Mouse (Mus musculus): ENCODE results near the gene Mcf2l. TPM values are rescaled to one million over a fixed set of nuclear protein-coding genes. Genes with fewer than 3 reads are reported as not detected.

The Mcf2l gene
- total and polyA plus RNA-seq, 3 experiments: 0.49 TPM; not detected in 2

- TF ChIP-seq CTCF (IDR thresholded peaks at IDR 0.05; ENCODE audit: low read depth, low read length): no peak
- no peak for TF ChIP-seq TAL1 (conservative IDR thresholded peaks at IDR 0.05; ENCODE audit: low read depth, low read length)
- no peak for TF ChIP-seq GATA1 (IDR thresholded peaks at IDR 0.05; ENCODE audit: borderline replicate concordance, low read length)
- TF ChIP-seq POLR2AphosphoS5 (IDR thresholded peaks at IDR 0.05; ENCODE audit: insufficient replicate concordance, low read depth, low read length): no peak
- TF ChIP-seq GATA2 (IDR thresholded peaks at IDR 0.05; ENCODE audit: borderline replicate concordance, low read depth, low read length): no peak
- Histone ChIP-seq H3K9me3 (replicated peaks) (no peaks in the 10 kb centered on the region), H3K4me3 (ENCODE audit: low read depth, low read length) (no peak overlapping the region), H3K27me3 (ENCODE audit: insufficient read depth, low read length) (peaks cover 4% of the 10 kb centered on the region; the same call in 1 of the 2 replicates), H3K4me1 (ENCODE audit: insufficient read depth, low read depth, low read length) (no peaks in the 10 kb centered on the region), H3K36me3 (replicated peaks) (no peaks in the 10 kb centered on the region)
- DNase-seq (ENCODE audit: low spot score) (no peak), ATAC-seq (ENCODE audit: extremely low read depth, insufficient number of reproducible peaks, low FRiP score, poor library complexity, severe bottlenecking) (no peak)
Measured at GRCm38 (mm10) chr8:12912011-12912410, 38.4 kb downstream of the Mcf2l start.

DNA sequence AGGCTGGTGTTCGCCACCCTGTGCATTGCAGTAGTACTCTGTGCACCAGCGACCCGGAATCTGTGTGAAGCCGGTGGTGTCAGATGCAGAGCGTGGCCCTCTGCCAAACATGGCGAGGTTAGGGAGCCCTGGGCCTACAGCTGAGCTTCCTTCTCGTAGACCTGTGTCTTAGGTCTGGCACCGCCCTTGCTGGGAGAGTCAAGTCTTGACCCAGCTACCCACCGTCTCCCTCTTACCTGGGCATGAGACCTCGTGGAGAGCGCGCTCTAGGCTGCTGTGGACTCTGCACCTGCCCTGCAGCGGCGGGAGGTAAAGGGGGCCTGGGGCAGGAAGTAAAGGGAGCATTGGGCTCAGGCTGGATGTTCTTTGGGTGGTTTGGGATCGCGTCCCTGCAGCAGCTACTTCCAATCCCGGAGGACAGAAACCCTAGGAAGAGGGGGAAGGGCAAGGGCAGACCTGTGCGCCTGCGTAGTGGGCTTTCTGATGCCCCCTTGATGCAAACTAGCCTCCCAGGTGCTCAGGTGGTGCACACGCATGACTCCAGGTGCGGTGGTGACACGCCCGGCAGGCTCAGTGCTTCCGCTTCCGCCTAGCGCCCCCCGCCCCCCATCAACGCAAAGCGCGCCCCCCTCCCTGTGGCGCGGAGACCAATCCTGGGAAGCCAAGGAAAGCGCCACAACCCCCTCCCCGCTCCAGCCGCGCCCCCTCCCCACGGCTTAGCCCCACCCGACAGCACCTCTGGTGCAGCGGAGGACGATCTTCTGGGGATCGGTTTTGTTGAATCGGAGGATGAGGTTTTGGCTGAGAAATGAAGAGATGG, 41.8 kb downstream of the Mcf2l start:
- Histone ChIP-seq H3K9me3 (replicated peaks) (no peaks in the 10 kb centered on the region), H3K36me3 (replicated peaks) (no peaks in the 10 kb centered on the region), H3K4me1 (ENCODE audit: insufficient read depth, low read depth, low read length) (no peaks in the 10 kb centered on the region), H3K27me3 (ENCODE audit: insufficient read depth, low read length) (no peaks in the 10 kb centered on the region; the same call in 1 of the 2 replicates), H3K4me3 (ENCODE audit: low read depth, low read length) (no peak overlapping the region)
- TF ChIP-seq CTCF (IDR thresholded peaks at IDR 0.05; ENCODE audit: low read depth, low read length): no peak
- DNase-seq (ENCODE audit: low spot score) (no peak), ATAC-seq (ENCODE audit: extremely low read depth, insufficient number of reproducible peaks, low FRiP score, poor library complexity, severe bottlenecking) (no peak)

GRCm38 (mm10) chr8:12916156-12916900, 42.7 kb downstream of the Mcf2l start:
- TF ChIP-seq CTCF (IDR thresholded peaks at IDR 0.05; ENCODE audit: low read depth, low read length) (no peak), GATA1 (IDR thresholded peaks at IDR 0.05; ENCODE audit: borderline replicate concordance, low read length) (no peak), GATA2 (IDR thresholded peaks at IDR 0.05; ENCODE audit: borderline replicate concordance, low read depth, low read length) (no peak), POLR2AphosphoS5 (IDR thresholded peaks at IDR 0.05; ENCODE audit: insufficient replicate concordance, low read depth, low read length) (no peak), TAL1 (conservative IDR thresholded peaks at IDR 0.05; ENCODE audit: low read depth, low read length) (no peak)
- DNase-seq (ENCODE audit: low spot score) (no peak), ATAC-seq (ENCODE audit: extremely low read depth, insufficient number of reproducible peaks, low FRiP score, poor library complexity, severe bottlenecking) (no peak)
- H3K4me3 ChIP-seq (ENCODE audit: low read depth, low read length): no peak overlapping the region
- no peaks in the 10 kb centered on the region for H3K36me3 ChIP-seq (replicated peaks)
- H3K4me1 ChIP-seq (ENCODE audit: insufficient read depth, low read depth, low read length): no peaks in the 10 kb centered on the region
- H3K27me3 ChIP-seq (ENCODE audit: insufficient read depth, low read length): no peaks in the 10 kb centered on the region; the same call in 1 of the 2 replicates
- H3K9me3 ChIP-seq (replicated peaks): no peaks in the 10 kb centered on the region

DNA sequence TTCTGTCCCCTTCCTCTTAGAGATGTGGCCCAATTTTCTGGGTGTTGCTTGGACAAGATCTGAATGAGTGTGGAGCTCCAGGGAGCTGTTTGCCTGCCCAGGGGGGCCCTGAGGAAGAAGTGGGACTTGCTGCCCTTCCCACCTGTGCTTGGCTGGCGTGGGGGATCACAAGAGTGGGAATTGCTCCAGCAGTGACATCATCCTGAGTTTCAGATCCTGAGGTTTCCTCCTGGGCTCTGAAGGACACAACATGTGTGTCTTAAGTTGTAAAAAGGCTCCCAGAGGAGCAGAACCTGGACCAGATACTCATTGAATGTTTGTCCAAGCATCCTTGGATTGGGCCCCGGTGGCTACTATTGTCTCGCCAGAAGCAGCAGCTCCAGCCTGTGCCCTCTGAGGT, 43.4 kb downstream of the Mcf2l start:
- DNase-seq (ENCODE audit: low spot score) (no peak), ATAC-seq (ENCODE audit: extremely low read depth, insufficient number of reproducible peaks, low FRiP score, poor library complexity, severe bottlenecking) (no peak)
- Histone ChIP-seq H3K27me3 (ENCODE audit: insufficient read depth, low read length) (no peaks in the 10 kb centered on the region; the same call in 1 of the 2 replicates), H3K9me3 (replicated peaks) (no peaks in the 10 kb centered on the region), H3K4me1 (ENCODE audit: insufficient read depth, low read depth, low read length) (no peaks in the 10 kb centered on the region), H3K4me3 (ENCODE audit: low read depth, low read length) (no peak overlapping the region), H3K36me3 (replicated peaks) (no peaks in the 10 kb centered on the region)
- TF ChIP-seq TAL1 (conservative IDR thresholded peaks at IDR 0.05; ENCODE audit: low read depth, low read length) (no peak), GATA2 (IDR thresholded peaks at IDR 0.05; ENCODE audit: borderline replicate concordance, low read depth, low read length) (no peak), GATA1 (IDR thresholded peaks at IDR 0.05; ENCODE audit: borderline replicate concordance, low read length) (no peak), CTCF (IDR thresholded peaks at IDR 0.05; ENCODE audit: low read depth, low read length) (no peak), POLR2AphosphoS5 (IDR thresholded peaks at IDR 0.05; ENCODE audit: insufficient replicate concordance, low read depth, low read length) (no peak)

- H3K36me3 ChIP-seq (replicated peaks): no peaks in the 10 kb centered on the region
- H3K9me3 ChIP-seq (replicated peaks): no peaks in the 10 kb centered on the region
- DNase-seq (ENCODE audit: low spot score) (no peak), ATAC-seq (ENCODE audit: extremely low read depth, insufficient number of reproducible peaks, low FRiP score, poor library complexity, severe bottlenecking) (no peak)
- H3K4me3 ChIP-seq (ENCODE audit: low read depth, low read length): no peak overlapping the region
- no peaks in the 10 kb centered on the region; the same call in 1 of the 2 replicates for H3K27me3 ChIP-seq (ENCODE audit: insufficient read depth, low read length)
- H3K4me1 ChIP-seq (ENCODE audit: insufficient read depth, low read depth, low read length): no peaks in the 10 kb centered on the region
- TF ChIP-seq CTCF (IDR thresholded peaks at IDR 0.05; ENCODE audit: low read depth, low read length): no peak
- TF ChIP-seq GATA1 (IDR thresholded peaks at IDR 0.05; ENCODE audit: borderline replicate concordance, low read length): no peak
- no peak for TF ChIP-seq POLR2AphosphoS5 (IDR thresholded peaks at IDR 0.05; ENCODE audit: insufficient replicate concordance, low read depth, low read length)
- TF ChIP-seq TAL1 (conservative IDR thresholded peaks at IDR 0.05; ENCODE audit: low read depth, low read length): no peak
- TF ChIP-seq GATA2 (IDR thresholded peaks at IDR 0.05; ENCODE audit: borderline replicate concordance, low read depth, low read length): no peak
Measured at GRCm38 (mm10) chr8:12917831-12918230, 44.2 kb downstream of the Mcf2l start.

DNA sequence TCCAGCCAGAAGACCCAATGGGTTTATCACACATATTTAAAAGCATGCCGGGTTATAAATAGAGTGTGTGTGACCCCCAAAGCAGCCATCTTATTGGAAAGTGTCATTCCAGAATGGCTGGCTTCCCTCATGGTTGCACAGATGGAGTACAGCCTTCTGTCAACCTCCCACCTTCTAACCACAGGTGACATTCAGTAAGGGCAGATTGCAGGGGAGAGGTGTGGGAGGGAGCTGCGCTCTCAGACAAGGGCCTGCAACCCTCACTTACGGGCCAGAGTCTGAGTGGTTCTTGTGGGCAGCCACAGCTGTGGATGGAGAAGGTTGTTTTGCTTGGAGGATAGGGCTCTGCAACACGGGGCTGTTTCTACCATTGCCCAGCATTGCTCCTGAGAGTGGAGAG, 47.0 kb downstream of the Mcf2l start:
- Histone ChIP-seq H3K4me3 (ENCODE audit: low read depth, low read length) (no peak overlapping the region), H3K4me1 (ENCODE audit: insufficient read depth, low read depth, low read length) (no peaks in the 10 kb centered on the region), H3K27me3 (ENCODE audit: insufficient read depth, low read length) (no peaks in the 10 kb centered on the region; the same call in 1 of the 2 replicates), H3K9me3 (replicated peaks) (no peaks in the 10 kb centered on the region), H3K36me3 (replicated peaks) (no peaks in the 10 kb centered on the region)
- ATAC-seq (ENCODE audit: extremely low read depth, insufficient number of reproducible peaks, low FRiP score, poor library complexity, severe bottlenecking) (no peak), DNase-seq (ENCODE audit: low spot score) (no peak)
- TF ChIP-seq CTCF (IDR thresholded peaks at IDR 0.05; ENCODE audit: low read depth, low read length): no peak
- TF ChIP-seq GATA2 (IDR thresholded peaks at IDR 0.05; ENCODE audit: borderline replicate concordance, low read depth, low read length): no peak
- TF ChIP-seq GATA1 (IDR thresholded peaks at IDR 0.05; ENCODE audit: borderline replicate concordance, low read length): no peak
- TF ChIP-seq TAL1 (conservative IDR thresholded peaks at IDR 0.05; ENCODE audit: low read depth, low read length): no peak
- TF ChIP-seq POLR2AphosphoS5 (IDR thresholded peaks at IDR 0.05; ENCODE audit: insufficient replicate concordance, low read depth, low read length): no peak

Measured in G1E (cell line).